18 mouse cellular contexts compared by ENCODE assay signal in genomic region chr3:122343437-122343853, GRCm38 (mm10). TPM values are rescaled to one million over a fixed set of nuclear protein-coding genes. Genes with fewer than 3 reads are reported as not detected.
DNase-seq lines count a peak whose midpoint lies in the region; ATAC-seq and TF ChIP-seq lines count a peak whose summit lies in the region.
"Had no signal": no experiment of that assay in that cellular context is flagged by ENCODE, and none has a peak within 500 bp of the region (broad histone marks: within the 10 kb centered on the region; RNA-seq: fewer than 3 reads in every experiment).

No protein-coding gene starts in this region.

- no peak for TF ChIP-seq CTCF in Patski (IDR thresholded peaks at IDR 0.05)

- no peak overlapping the region for H3K4me2 ChIP-seq in heart, embryonic 12.5 days
- H3K4me2 ChIP-seq: forebrain, embryonic 12.5 days; heart, embryonic 13.5 days; limb, embryonic 15.5 days; stomach, embryonic 15.5 days had no signal

- peak; percentile 82 for ATAC-seq in Patski
- no peak for ATAC-seq in heart, embryonic 12.5 days (ENCODE audit: insufficient number of reproducible peaks, low FRiP score)

- H3K27me3 ChIP-seq in Patski: no peaks in the 10 kb centered on the region
- H3K27me3 ChIP-seq in heart, embryonic 12.5 days (replicated peaks): peaks cover 38% of the 10 kb centered on the region
- H3K27me3 ChIP-seq: forebrain, embryonic 12.5 days; limb, embryonic 15.5 days; stomach, embryonic 15.5 days had no signal

- H3K9ac ChIP-seq in heart, embryonic 12.5 days: no peak overlapping the region
- H3K9ac ChIP-seq: forebrain, embryonic 12.5 days; heart, embryonic 13.5 days; limb, embryonic 15.5 days; stomach, embryonic 15.5 days had no signal

- H3K4me1 ChIP-seq in heart, embryonic 12.5 days (replicated peaks): peaks cover 17% of the 10 kb centered on the region
- H3K4me1 ChIP-seq: forebrain, embryonic 12.5 days; stomach, embryonic 15.5 days had no signal

- no peak overlapping the region for H3K4me3 ChIP-seq in heart, embryonic 12.5 days
- H3K4me3 ChIP-seq: forebrain, embryonic 12.5 days; heart, embryonic 13.5 days; limb, embryonic 15.5 days; stomach, embryonic 15.5 days had no signal

- peaks cover 3% of the 10 kb centered on the region; the same call in 1 of the 2 replicates for H3K9me3 ChIP-seq in heart, embryonic 12.5 days (replicated peaks)
- H3K9me3 ChIP-seq: forebrain, embryonic 12.5 days; heart, embryonic 13.5 days; limb, embryonic 15.5 days; stomach, embryonic 15.5 days had no signal

- peak; percentile 72 for DNase-seq in adrenal gland, adult 2 months
- no peak for DNase-seq in adrenal gland, adult 8-10 months
- DNase-seq in layer of hippocampus, adult 9-10 months (ENCODE audit: low spot score): peak; percentile 10
- no peak for DNase-seq in layer of hippocampus, postnatal 10 days (ENCODE audit: low spot score in 2 of 2)
- DNase-seq in 3134 (ENCODE audit: extremely low read depth, insufficient read length, low spot score) (peak; percentile 59), Patski (ENCODE audit: low read depth, low spot score) (no peak)
- DNase-seq in lung, postnatal 4 days: no peak
- DNase-seq: B cell, adult 2 months; cerebellum, postnatal 14 days; heart, postnatal 36 days; kidney, adult 9 months; midbrain, embryonic 14.5 days; retina, postnatal 1 day had no signal

- in situ Hi-C loops in Patski (cut with MboI; ENCODE audit: low pct_unique_long_range_greater_than_20kb): no loop called here

- no peak overlapping the region for H3K27ac ChIP-seq in heart, embryonic 12.5 days (ENCODE audit: poor library complexity, severe bottlenecking)
- H3K27ac ChIP-seq: forebrain, embryonic 12.5 days; heart, embryonic 13.5 days; limb, embryonic 15.5 days; stomach, embryonic 15.5 days had no signal

- CTCF ChIA-PET in Patski (lab: Charles Lee): interaction anchor here (0.9 to 1.8 kb wide), 6 partner anchors 14 to 123 kb away, joined by 3 to 7 read pairs (median 4); no protein-coding TSS in a partner anchor

- no peaks in the 10 kb centered on the region for H3K36me3 ChIP-seq in heart, embryonic 12.5 days
- H3K36me3 ChIP-seq: forebrain, embryonic 12.5 days; heart, embryonic 13.5 days; limb, embryonic 15.5 days; stomach, embryonic 15.5 days had no signal

- POLR2A ChIA-PET in Patski (lab: Charles Lee): no interaction called here

- 65% methylated on average over 9 of the region's 9 CpGs for WGBS in heart, embryonic 12.5 days

RNA-seq across cellular contexts. Expression of gene Bcar3, which starts 49.5 kb away (rescaled TPM):
- total RNA-seq in adrenal gland, adult 2 months (2021): 10 to 100 TPM; 51.6 to 63.5 TPM
- polyA plus RNA-seq in adrenal gland, adult 2 months (2012; rRNA removed): 108 and 128 TPM in 2 replicates
- total RNA-seq in adrenal gland, adult 8-10 months (2022): 10 to 100 TPM; 64.1 to 91.3 (median 70.4) TPM
- total RNA-seq in layer of hippocampus, postnatal 10 days (2021): 1 to 10 TPM; 6.1 to 7.0 TPM
- 24.9 TPM for polyA plus RNA-seq in Patski (2021)
- polyA plus RNA-seq in heart, embryonic 12.5 days (2016; fragmentation: Nextera tagmentation; extraction: Ambion mirVana): 6.0 and 7.3 TPM in 2 replicates

Comparison
In these comparisons a context has a peak if more than half of its experiments do, and no peak if none do; other contexts are left out.
1. DNase-seq: peak in adrenal gland, adult 2 months (single experiment), layer of hippocampus, adult 9-10 months (single experiment) and 3134 (single experiment); none in adrenal gland, adult 8-10 months (single experiment), layer of hippocampus, postnatal 10 days (0 of 2), Patski (single experiment) and lung, postnatal 4 days (0 of 2).
2. RNA of gene Bcar3, which starts 49.5 kb away (total RNA-seq): 64.1 to 91.3 TPM in adrenal gland, adult 8-10 months and 51.6 to 63.5 TPM in adrenal gland, adult 2 months; 6.1 to 7.0 TPM in layer of hippocampus, postnatal 10 days; every median in the first group is over 4 times any median in the second.